Mouse (Mus musculus) heart, postnatal 0 days (tissue): ENCODE measurements at regions not wholly inside any gene's neighbourhood (a gene's known extent, or its start where the extent isn't known, plus 50 kb on each side); places are given as distances from the start of the nearest gene placed in this dataset.

ENCODE experiments used
- CTCF ChIP-seq: IDR thresholded peaks from 2 replicates; pipeline ENCODE4 v1.5.1; 2016; ENCODE audit warnings: antibody characterized with exemption, control low read depth, low read depth
- EP300 ChIP-seq: IDR thresholded peaks from 2 replicates; pipeline ENCODE4 v1.6.1; 2016; ENCODE audit warnings: antibody characterized with exemption, low read depth

DNA sequence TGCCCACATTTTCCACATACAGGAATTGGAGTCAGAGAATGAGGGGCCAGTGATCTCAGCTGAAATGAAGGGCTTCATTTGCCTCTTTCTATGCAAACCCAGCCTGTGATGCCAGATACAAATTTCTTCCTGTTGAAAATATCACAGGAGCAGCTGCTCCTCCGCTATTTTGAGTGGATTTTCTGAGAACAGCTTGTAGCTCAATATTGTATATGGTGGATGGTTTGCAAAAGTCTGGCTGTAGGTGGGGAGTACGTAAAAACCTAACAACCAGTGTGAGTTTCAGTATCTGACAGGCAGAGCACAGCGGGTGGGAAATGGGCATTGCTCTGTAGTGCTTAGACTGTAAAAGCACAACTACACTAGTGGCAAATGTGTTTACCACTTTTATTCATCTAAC, 541.4 kb upstream of the Cdh20 start:
- no peak for TF ChIP-seq CTCF
- TF ChIP-seq EP300: no peak
